Mouse (Mus musculus): Measurements from ENCODE around the gene Rbms2.
"Not testable (repeated sequence)": the region's sequence is repeated elsewhere in the genome, so short reads cannot be mapped to it uniquely, and the experiment has no call there.

The Rbms2 gene

GRCm38 (mm10) chr10:128192030-128192766 is 12.1 kb upstream of the Rbms2 start:
- DNase-seq (ENCODE audit: low spot score): not testable (repeated sequence)

GRCm38 (mm10) chr10:128191472-128191871 is 11.4 kb upstream of the Rbms2 start:
- no peak for DNase-seq (ENCODE audit: low spot score)

- no peak for DNase-seq (ENCODE audit: low spot score)
Observed at GRCm38 (mm10) chr10:128188242-128188877, 8.3 kb upstream of the Rbms2 start.

GRCm38 (mm10) chr10:128187181-128187605 is 7.1 kb upstream of the Rbms2 start:
- DNase-seq (ENCODE audit: low spot score): no peak

GRCm38 (mm10) chr10:128185959-128186358 is 5.9 kb upstream of the Rbms2 start:
- DNase-seq (ENCODE audit: low spot score): peak; percentile 29

GRCm38 (mm10) chr10:128185277-128185940 is 5.3 kb upstream of the Rbms2 start:
- DNase-seq (ENCODE audit: low spot score): no peak

GRCm38 (mm10) chr10:128184296-128184695 is 4.2 kb upstream of the Rbms2 start:
- DNase-seq (ENCODE audit: low spot score): no peak

- no peak for DNase-seq (ENCODE audit: low spot score)
Observed at GRCm38 (mm10) chr10:128177316-128177715, 2.8 kb downstream of the Rbms2 start.

GRCm38 (mm10) chr10:128175996-128176755 is 3.9 kb downstream of the Rbms2 start:
- no peak for DNase-seq (ENCODE audit: low spot score)

GRCm38 (mm10) chr10:128175302-128175701 is 4.8 kb downstream of the Rbms2 start:
- no peak for DNase-seq (ENCODE audit: low spot score)

GRCm38 (mm10) chr10:128171348-128171747 is 8.7 kb downstream of the Rbms2 start:
- DNase-seq (ENCODE audit: low spot score): not testable (repeated sequence)

- no peak for DNase-seq (ENCODE audit: low spot score)
Observed at GRCm38 (mm10) chr10:128167091-128167490, 13.0 kb downstream of the Rbms2 start.

- DNase-seq (ENCODE audit: low spot score): not testable (repeated sequence)
Observed at GRCm38 (mm10) chr10:128165726-128166125, 14.4 kb downstream of the Rbms2 start.

GRCm38 (mm10) chr10:128153978-128154377 is 26.1 kb downstream of the Rbms2 start:
- no peak for DNase-seq (ENCODE audit: low spot score)

GRCm38 (mm10) chr10:128150941-128151340 is 29.2 kb downstream of the Rbms2 start:
- peak; percentile 26 for DNase-seq (ENCODE audit: low spot score)

GRCm38 (mm10) chr10:128149592-128149991 is 30.5 kb downstream of the Rbms2 start:
- peak; percentile 23 for DNase-seq (ENCODE audit: low spot score)

- no peak for DNase-seq (ENCODE audit: low spot score)
Observed at GRCm38 (mm10) chr10:128148789-128149365, 31.2 kb downstream of the Rbms2 start.

GRCm38 (mm10) chr10:128144961-128145360 is 35.1 kb downstream of the Rbms2 start:
- DNase-seq (ENCODE audit: low spot score): no peak

- DNase-seq (ENCODE audit: low spot score): no peak
Observed at GRCm38 (mm10) chr10:128143659-128144058, 36.4 kb downstream of the Rbms2 start.

GRCm38 (mm10) chr10:128142165-128142564 is 37.9 kb downstream of the Rbms2 start:
- DNase-seq (ENCODE audit: low spot score): no peak

GRCm38 (mm10) chr10:128140236-128140952 is 39.7 kb downstream of the Rbms2 start:
- no peak for DNase-seq (ENCODE audit: low spot score)
